Mouse (Mus musculus) C2C12 (cell line): ENCODE measurements around the gene Tbkbp1.

ENCODE experiments used
- CEBPB ChIP-seq: IDR thresholded peaks from one replicate; pipeline ENCODE4 v1.6.1; 2011; ENCODE audit warnings: low read depth, mild to moderate bottlenecking, control low read depth, moderate library complexity
- CTCF ChIP-seq: IDR thresholded peaks from one replicate; pipeline ENCODE4 v1.5.1; 2011; ENCODE audit not compliant: control insufficient read depth, insufficient read depth, insufficient read length
- MAX ChIP-seq: IDR thresholded peaks from one replicate; pipeline ENCODE4 v1.6.1; 2011; ENCODE audit warnings: mild to moderate bottlenecking, control low read depth
- MYOD1 ChIP-seq: IDR thresholded peaks from one replicate; pipeline ENCODE4 v1.6.1; 2011; ENCODE audit warnings: low read depth; ENCODE audit not compliant: control insufficient read depth, insufficient read length
- MYOG ChIP-seq: IDR thresholded peaks from one replicate; pipeline ENCODE4 v1.6.1; 2011; ENCODE audit not compliant: control insufficient read depth, insufficient read length; ENCODE audit errors: extremely low read depth
- USF1 ChIP-seq: IDR thresholded peaks from one replicate; pipeline ENCODE4 v1.6.1; 2011; ENCODE audit warnings: low read depth, mild to moderate bottlenecking, control low read depth, moderate library complexity

DNA sequence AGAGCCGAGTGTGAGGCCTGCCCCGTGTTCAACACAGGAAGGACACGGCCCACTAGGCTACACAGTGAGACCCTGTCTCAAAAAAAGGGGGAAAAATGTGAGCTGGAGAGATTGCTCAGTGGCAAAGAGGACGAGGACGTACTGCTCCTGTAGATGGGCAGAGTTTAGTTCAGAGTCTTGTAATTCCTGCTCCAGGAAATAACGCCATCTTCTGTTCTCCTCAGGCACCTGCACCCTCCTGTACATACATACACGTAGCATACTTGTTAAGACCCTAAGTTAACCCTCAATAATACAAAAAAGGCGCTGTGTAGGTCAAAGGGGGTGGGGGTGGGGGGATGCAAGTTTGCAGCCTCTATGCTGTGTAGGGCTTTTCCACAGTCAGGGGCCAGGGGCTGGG is 45.7 kb upstream of the Tbkbp1 start:
- no peak for TF ChIP-seq CTCF
- TF ChIP-seq MAX: no peak
- no peak for TF ChIP-seq MYOG
- no peak for TF ChIP-seq CEBPB
- TF ChIP-seq USF1: no peak
- TF ChIP-seq MYOD1: no peak
